Mouse (Mus musculus) olfactory bulb, adult 2 months (tissue): Measurements from ENCODE around the gene Hps5.

ENCODE experiments used
- CTCF ChIP-seq: fragments of 200-500 bp; IDR thresholded peaks from 2 replicates; pipeline ENCODE4 v1.5.1; 2012; ENCODE audit warnings: low read depth, mild to moderate bottlenecking, low read length, moderate library complexity; ENCODE audit not compliant: insufficient read depth
- POLR2A ChIP-seq: fragments of 200-500 bp; IDR thresholded peaks from 2 replicates; pipeline ENCODE4 v1.6.1; 2012; ENCODE audit warnings: mild to moderate bottlenecking, low read depth, low read length, moderate library complexity; ENCODE audit not compliant: insufficient read depth

- TF ChIP-seq CTCF, result no peak
- TF ChIP-seq POLR2A, result no peak
Observed at GRCm38 (mm10) chr7:46830799-46831590, 35.1 kb upstream of the Hps5 start.
